Mouse (Mus musculus) kidney, adult 2 months (tissue): ENCODE measurements around the gene Psmd11.

Experiments used
- CTCF ChIP-seq: fragments of 200-500 bp; conservative IDR thresholded peaks from 2 replicates; pipeline ENCODE4 v1.5.1; 2011; ENCODE audit warnings: low read depth, mild to moderate bottlenecking, control low read depth, low read length, moderate library complexity, mixed read lengths; ENCODE audit not compliant: insufficient read depth, insufficient read length
- POLR2A ChIP-seq: fragments of 200-500 bp; IDR thresholded peaks from one replicate; pipeline ENCODE4 v1.6.1; 2011; ENCODE audit warnings: low read depth, low read length, control low read depth

GRCm38 (mm10) chr11:80485622-80486206 lies 57.3 kb downstream of the Psmd11 start:
- no peak for TF ChIP-seq CTCF
- no peak for TF ChIP-seq POLR2A
